Mouse (Mus musculus) lung, embryonic 14.5 days (tissue): ENCODE measurements at regions not wholly inside any gene's neighbourhood (a gene's known extent, or its start where the extent isn't known, plus 50 kb on each side); places are given as distances from the start of the nearest gene placed in this dataset.
A peak's percentile ranks its signal among the peaks of the same experiment; 100 is the strongest.
"Not testable (repeated sequence)": the region's sequence is repeated elsewhere in the genome, so short reads cannot be mapped to it uniquely, and the experiment has no call there.

Source experiments
- ATAC-seq: fragments of 200-750 bp; cut with Nextera tagmentation; 2 replicates; pipeline ENCODE4 v1.8.0; 2017; ENCODE audit warnings: mild to moderate bottlenecking, moderate TSS enrichment, moderate library complexity; ENCODE audit not compliant: insufficient read depth
- DNase-seq: peaks from one replicate; pipeline ENCODE4 v3.0.0-alpha.2; 2015
- H3K27ac ChIP-seq: fragments of 300-500 bp; sonication (generic); 2 replicates; pipeline ENCODE4 v1.5.1; 2014; ENCODE audit warnings: low read depth, mild to moderate bottlenecking, moderate library complexity
- H3K27me3 ChIP-seq: fragments of 300-500 bp; sonication (generic); 2 replicates; pipeline ENCODE4 v1.6.1; 2014; ENCODE audit warnings: low read length, control low read depth; ENCODE audit not compliant: insufficient read depth
- H3K36me3 ChIP-seq: fragments of 300-500 bp; sonication (generic); 2 replicates; pipeline ENCODE4 v1.6.1; 2014; ENCODE audit warnings: control low read depth; ENCODE audit not compliant: insufficient read depth
- H3K4me1 ChIP-seq: fragments of 300-500 bp; sonication (generic); 2 replicates; pipeline ENCODE4 v1.6.1; 2014; ENCODE audit warnings: antibody characterized with exemption, control low read depth; ENCODE audit not compliant: insufficient read depth
- H3K4me2 ChIP-seq: fragments of 300-500 bp; sonication (generic); 2 replicates; pipeline ENCODE4 v1.6.1; 2014; ENCODE audit warnings: mild to moderate bottlenecking
- H3K4me3 ChIP-seq: fragments of 300-500 bp; sonication (generic); 2 replicates; pipeline ENCODE4 v1.5.1; 2014; ENCODE audit warnings: low read depth, low read length
- H3K9ac ChIP-seq: fragments of 300-500 bp; sonication (generic); 2 replicates; pipeline ENCODE4 v1.6.1; 2014
- H3K9me3 ChIP-seq: fragments of 300-500 bp; sonication (generic); 2 replicates; pipeline ENCODE4 v1.6.1; 2016; ENCODE audit warnings: low read depth, low read length, control low read depth
- CTCF ChIP-seq: IDR thresholded peaks from 2 replicates; pipeline ENCODE4 v1.5.1; 2016; ENCODE audit warnings: antibody characterized with exemption, low read depth
- WGBS: fragments of 180-500 bp; shearing (Covaris S2); extraction: QIAGEN DNeasy Blood & Tissue Kit; methylation state at CpG from one replicate; pipeline ENCODE4 v1.1.7; 2014; 5-methylcytosine and 5-hydroxymethylcytosine counted together

DNA sequence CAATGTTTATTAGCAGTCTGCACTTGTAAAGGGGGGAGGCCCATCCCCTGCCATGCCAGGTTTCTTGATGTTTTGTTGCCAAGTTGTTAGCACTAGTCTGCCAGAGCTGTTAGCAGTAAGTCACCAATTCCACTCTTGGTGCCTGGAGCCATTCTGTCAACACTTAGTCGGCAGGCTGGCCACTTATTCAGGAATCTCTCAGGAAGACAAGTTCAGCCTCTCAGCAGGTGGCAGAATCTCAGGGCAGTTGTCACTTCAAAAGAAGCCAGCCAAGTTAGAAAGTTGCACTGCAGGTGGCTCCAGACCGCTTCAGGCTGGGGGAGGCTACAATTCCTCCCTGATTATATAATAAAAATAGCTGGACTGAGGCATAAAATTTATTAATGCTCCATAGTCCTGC lies 424.2 kb downstream of the Cdh10 start:
- not testable (repeated sequence) for H3K27me3 ChIP-seq, DNase-seq, H3K4me3 ChIP-seq, H3K36me3 ChIP-seq, H3K27ac ChIP-seq, ATAC-seq, H3K4me2 ChIP-seq, H3K9me3 ChIP-seq, H3K9ac ChIP-seq, H3K4me1 ChIP-seq
- 60% methylated on average over 2 of the region's 2 CpGs for WGBS

DNA sequence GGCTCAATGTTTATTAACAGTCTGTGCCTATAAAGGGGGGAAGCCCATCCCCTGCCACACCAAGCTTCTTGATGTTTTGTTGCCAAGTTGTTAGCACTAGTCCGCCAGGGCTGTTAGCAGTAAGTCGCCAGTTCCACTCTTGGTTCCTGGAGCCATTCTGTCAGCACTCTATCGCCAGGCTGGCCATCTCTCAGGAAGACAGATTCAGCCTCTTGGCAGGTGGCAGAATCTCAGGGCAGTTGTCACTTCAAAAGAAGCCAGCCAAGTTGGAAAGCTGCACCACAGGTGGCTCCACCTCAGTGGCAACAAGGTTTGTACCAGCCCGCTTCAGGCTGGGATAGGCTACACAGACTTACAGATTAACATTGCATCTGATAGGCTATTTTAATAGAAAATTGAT lies 428.7 kb downstream of the Cdh10 start:
- TF ChIP-seq CTCF, result no peak
- WGBS, result 59% methylated on average over 4 of the region's 4 CpGs
- Histone ChIP-seq H3K4me2 (no peak overlapping the region), H3K4me1 (no peaks in the 10 kb centered on the region), H3K9me3 (no peaks in the 10 kb centered on the region), H3K27me3 (no peaks in the 10 kb centered on the region), H3K36me3 (no peaks in the 10 kb centered on the region), H3K27ac (no peak overlapping the region), H3K4me3 (no peak overlapping the region), H3K9ac (no peak overlapping the region)
- DNase-seq (no peak), ATAC-seq (no peak)

DNA sequence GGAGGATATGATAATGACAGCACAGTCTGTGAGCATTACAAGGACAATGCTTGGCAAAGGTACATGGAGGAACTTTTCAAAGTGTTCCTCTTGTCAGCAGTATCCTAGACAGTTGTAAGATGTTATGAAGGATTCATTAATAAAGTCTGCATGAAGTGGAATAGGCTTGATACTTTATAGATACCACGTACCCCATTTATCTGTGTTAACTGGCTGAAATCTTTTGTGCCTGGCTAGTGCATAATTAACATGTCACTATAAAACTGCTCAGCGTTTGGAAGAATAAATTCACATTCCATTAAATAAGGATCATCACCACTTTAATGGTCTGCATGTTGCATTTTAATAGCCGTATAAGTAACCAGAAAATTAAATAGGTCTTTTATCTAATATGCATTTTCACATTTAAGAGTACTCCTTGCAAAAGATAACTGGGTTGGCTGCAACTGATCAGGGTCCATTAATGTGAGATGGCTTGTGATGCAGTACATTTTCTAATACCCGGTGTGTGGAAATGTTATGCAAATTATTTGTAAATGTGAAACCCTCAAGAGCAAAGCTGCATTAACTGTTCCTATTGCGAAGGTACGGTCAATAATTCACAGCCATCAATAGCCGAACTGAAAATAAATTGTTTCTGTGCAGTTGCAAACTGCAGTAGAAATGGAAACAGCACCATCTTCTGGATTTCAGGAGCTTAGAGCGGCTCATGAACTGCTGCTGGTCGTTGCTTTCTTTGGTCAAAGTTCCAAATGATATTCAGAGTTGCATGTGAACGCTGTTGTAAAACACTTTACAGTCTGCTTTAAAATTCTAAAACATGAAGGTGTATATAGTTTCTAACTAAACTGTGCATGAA lies 457.4 kb downstream of the Cdh10 start:
- Histone ChIP-seq H3K36me3 (no peaks in the 10 kb centered on the region), H3K27me3 (no peaks in the 10 kb centered on the region), H3K9me3 (no peaks in the 10 kb centered on the region), H3K9ac (no peak overlapping the region), H3K4me2 (no peak overlapping the region), H3K4me1 (no peaks in the 10 kb centered on the region), H3K4me3 (no peak overlapping the region), H3K27ac (no peak overlapping the region)
- DNase-seq, result peak; percentile 45
- WGBS, result 53% methylated on average over 10 of the region's 10 CpGs
- peak; percentile 43 for TF ChIP-seq CTCF
- ATAC-seq, result no peak

DNA sequence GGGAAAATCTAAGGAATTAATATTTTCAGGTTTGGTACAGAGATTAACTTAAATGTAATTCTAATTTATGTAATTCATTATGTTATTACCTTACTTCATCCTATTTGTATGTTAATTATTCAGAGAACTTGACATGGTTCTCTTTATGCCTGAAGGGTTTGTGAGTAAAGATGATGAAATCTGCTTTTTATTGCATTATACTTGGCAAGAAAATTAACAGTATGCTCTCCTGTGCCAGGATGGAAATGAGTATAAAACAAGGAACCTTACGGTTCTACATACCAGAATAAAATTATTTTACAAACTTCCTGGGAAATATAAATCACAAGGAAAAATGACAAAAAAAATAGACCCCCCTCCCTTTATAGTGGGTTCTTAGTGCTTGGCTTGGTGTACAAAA lies 497.6 kb downstream of the Cdh10 start:
- H3K36me3 ChIP-seq, result no peaks in the 10 kb centered on the region
- no peaks in the 10 kb centered on the region for H3K9me3 ChIP-seq
- DNase-seq (no peak), ATAC-seq (no peak)
- TF ChIP-seq CTCF, result no peak
- H3K4me1 ChIP-seq, result no peaks in the 10 kb centered on the region
- no peak overlapping the region for H3K4me3 ChIP-seq
- H3K27me3 ChIP-seq, result no peaks in the 10 kb centered on the region
- WGBS, result 79% methylated on average over 1 of the region's 1 CpGs
- H3K27ac ChIP-seq, result no peak overlapping the region
- H3K9ac ChIP-seq, result no peak overlapping the region
- H3K4me2 ChIP-seq, result no peak overlapping the region

DNA sequence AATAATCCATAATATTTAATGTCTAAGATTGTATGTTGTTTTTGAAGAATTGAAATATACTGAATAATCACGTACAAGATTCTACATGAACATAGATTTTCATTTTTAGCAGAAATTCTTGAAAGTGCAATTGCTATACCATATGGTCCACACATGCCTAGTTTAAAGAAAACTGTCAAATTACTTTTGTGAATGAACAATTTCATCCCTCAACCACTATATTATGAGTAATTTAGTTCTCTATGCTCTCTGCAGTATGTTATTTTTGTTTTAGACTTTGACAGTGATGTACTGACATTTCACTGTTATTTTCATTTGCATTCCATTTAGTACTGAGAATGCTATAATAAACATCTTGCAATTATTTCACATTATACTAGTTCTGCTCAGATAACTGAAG lies 537.6 kb downstream of the Cdh10 start:
- no peaks in the 10 kb centered on the region for H3K9me3 ChIP-seq
- WGBS, result 76% methylated on average over 1 of the region's 1 CpGs
- no peak overlapping the region for H3K9ac ChIP-seq
- H3K4me2 ChIP-seq, result no peak overlapping the region
- H3K36me3 ChIP-seq, result no peaks in the 10 kb centered on the region
- H3K27me3 ChIP-seq, result no peaks in the 10 kb centered on the region
- ATAC-seq, result no peak
- DNase-seq, result no peak
- H3K4me1 ChIP-seq, result no peaks in the 10 kb centered on the region
- no peak overlapping the region for H3K4me3 ChIP-seq
- H3K27ac ChIP-seq, result no peak overlapping the region
- no peak for TF ChIP-seq CTCF

DNA sequence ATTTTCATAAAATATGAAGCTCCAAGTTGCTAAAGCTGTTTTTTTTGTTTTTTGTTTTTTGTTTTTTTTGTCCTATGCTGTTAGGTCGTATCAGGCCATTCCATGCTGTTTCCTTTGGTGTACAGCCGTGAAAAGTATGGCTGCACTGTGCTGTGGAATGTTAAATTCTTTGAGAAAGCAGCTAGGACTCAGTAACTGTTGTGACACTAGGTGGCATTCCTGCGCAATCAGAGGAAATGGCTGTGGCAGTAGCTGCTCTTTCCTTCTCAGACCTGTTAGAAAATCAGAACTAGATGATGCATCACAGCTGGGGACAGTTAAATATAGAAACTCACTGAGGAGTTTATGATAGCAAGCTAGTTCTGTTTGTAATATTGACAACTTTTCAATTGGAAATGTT lies 541.9 kb downstream of the Cdh10 start:
- Histone ChIP-seq H3K9ac (no peak overlapping the region), H3K27ac (no peak overlapping the region), H3K4me3 (no peak overlapping the region), H3K36me3 (no peaks in the 10 kb centered on the region), H3K4me1 (no peaks in the 10 kb centered on the region), H3K27me3 (no peaks in the 10 kb centered on the region), H3K4me2 (no peak overlapping the region), H3K9me3 (no peaks in the 10 kb centered on the region)
- DNase-seq (peak; percentile 51), ATAC-seq (peak; percentile 41; the same call in 1 of the 2 replicates)
- WGBS, result 23% methylated on average over 3 of the region's 3 CpGs
- TF ChIP-seq CTCF, result peak; percentile 41

DNA sequence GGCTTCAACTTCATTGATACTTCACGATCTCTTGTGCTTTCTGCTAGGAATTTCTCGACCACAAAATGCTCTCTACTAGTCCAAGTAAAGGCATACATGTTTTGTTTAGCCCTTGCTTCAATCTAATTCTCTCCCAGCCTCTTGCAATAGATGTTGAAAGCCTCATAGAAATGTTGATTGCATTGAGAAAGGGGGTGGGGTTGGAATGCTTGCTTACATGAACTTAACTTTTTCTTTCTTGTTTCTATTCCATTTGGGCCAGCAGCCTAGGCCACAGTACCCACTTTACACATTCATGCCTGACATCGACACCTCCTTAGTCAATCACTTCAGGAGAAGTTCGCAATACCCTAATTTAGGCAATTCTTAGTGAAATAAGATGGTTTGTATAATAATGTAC lies 571.2 kb downstream of the Cdh10 start:
- Histone ChIP-seq H3K4me2 (no peak overlapping the region), H3K4me1 (no peaks in the 10 kb centered on the region), H3K4me3 (no peak overlapping the region), H3K36me3 (no peaks in the 10 kb centered on the region), H3K9ac (no peak overlapping the region), H3K27me3 (no peaks in the 10 kb centered on the region), H3K27ac (no peak overlapping the region), H3K9me3 (no peaks in the 10 kb centered on the region)
- ATAC-seq (no peak), DNase-seq (no peak)
- 82% methylated on average over 4 of the region's 4 CpGs for WGBS
- no peak for TF ChIP-seq CTCF
